Mouse (Mus musculus) spleen, postnatal 36 days (tissue): Measurements from ENCODE around the gene Ifitm6.
"Not testable (repeated sequence)": the region's sequence is repeated elsewhere in the genome, so short reads cannot be mapped to it uniquely, and the experiment has no call there.

ENCODE experiments used
- DNase-seq, 2 experiments: peaks; one replicate each; pipeline ENCODE4 v3.0.0; 2022; ENCODE audit warnings: low spot score in 2 of 2, mixed read lengths in 1 of 2

The Ifitm6 gene

GRCm38 (mm10) chr7:140971479-140972171, 46.1 kb downstream of the Ifitm6 start:
- DNase-seq = no peak

DNA sequence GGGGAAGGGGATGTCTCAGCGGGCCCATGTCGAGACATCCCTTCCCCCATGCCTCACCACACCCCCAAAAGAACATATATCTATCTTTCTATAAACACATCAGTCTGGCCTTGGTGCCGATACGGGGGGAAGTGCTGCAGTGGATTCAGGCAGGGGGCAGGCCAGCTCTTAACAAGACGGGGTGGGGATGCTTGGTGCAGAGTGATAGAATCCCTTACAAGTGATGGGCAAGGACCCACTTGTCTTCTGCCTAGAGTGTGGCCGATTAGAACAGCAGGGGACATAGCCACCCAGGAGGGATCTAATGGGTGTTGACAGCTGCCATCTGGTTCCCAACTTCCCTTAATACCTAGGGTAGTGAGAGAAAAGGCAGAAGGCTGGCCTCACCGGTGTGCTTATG, 46.8 kb downstream of the Ifitm6 start:
- no peak for DNase-seq

- DNase-seq = not testable (repeated sequence)
Measured at GRCm38 (mm10) chr7:140968710-140969109, 49.0 kb downstream of the Ifitm6 start.

GRCm38 (mm10) chr7:140967862-140968591, 49.7 kb downstream of the Ifitm6 start:
- DNase-seq = no peak

- no peak for DNase-seq
Measured at GRCm38 (mm10) chr7:140966921-140967320, 50.8 kb downstream of the Ifitm6 start, which contains the start of gene Ifitm1. Gene Ifitm1, plus strand, starts transcription at chr7:140967221.
